Mouse (Mus musculus) monocyte, adult 2 months (primary cell): Measurements from ENCODE around the gene Tnpo2.
A peak's percentile ranks its signal among the peaks of the same experiment; 100 is the strongest.

ENCODE experiments used
- DNase-seq, 2 experiments: peaks; one replicate each; pipeline ENCODE4 v3.0.0; 2022; ENCODE audit warnings: low spot score in 2 of 2, low read depth in 1 of 2

Gene Tnpo2

DNA sequence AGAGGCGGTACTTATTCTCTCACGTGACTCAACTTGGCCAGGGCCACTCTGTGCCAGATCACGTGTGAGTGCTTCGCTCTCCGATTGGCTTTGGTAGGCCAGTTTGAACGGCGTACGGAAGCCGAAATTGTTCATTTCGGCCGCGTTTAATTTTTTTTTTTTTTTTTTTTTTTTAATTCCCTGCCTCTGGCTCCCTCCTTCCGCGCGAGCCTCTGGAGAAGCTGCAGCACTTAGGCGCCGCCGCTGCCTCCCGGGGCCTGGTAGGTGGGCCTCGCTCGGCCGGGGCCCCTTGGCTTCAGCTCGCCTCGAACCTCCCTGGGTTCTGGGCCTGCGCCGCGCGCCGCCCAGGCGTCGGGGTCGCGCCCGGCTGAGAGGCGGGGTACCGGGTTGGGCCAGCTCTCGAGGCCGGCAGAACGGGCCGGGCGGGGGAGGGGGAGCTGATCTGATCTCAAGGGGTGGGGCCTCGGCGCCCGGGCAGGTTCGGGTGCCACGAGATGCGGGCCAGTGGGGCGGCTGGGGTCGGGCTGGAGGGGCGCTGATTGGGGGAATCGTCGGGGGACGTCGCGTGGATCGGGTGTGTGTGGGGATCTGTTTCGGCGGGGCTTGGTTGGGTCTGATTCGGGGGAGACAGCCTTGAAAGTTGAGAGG lies at the start of gene Tnpo2:
Tnpo2 (plus strand) TSS at position 198 of the 648 bp plus-strand sequence.
- peak; percentile 73 to 81 for DNase-seq

DNA sequence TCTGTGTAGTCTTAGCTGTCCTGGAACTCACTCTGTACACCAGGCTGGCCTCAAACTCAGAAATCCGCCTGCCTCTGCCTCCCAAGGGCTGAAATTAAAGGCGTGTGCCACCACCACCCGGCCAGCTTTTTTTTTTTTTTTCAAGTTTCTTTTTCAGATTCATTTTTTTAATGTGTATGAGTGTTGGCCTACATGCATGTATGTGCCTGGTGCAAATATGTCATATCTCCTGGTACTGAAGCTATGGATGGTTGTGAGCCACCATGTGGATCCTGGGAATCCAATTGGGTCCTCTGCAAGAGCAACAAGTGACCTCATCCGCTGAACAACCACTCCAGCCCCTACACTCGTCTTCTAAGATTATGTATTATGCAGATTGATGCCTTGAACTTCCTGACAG lies 49.3 kb upstream of the Tnpo2 start:
- DNase-seq: no peak

DNA sequence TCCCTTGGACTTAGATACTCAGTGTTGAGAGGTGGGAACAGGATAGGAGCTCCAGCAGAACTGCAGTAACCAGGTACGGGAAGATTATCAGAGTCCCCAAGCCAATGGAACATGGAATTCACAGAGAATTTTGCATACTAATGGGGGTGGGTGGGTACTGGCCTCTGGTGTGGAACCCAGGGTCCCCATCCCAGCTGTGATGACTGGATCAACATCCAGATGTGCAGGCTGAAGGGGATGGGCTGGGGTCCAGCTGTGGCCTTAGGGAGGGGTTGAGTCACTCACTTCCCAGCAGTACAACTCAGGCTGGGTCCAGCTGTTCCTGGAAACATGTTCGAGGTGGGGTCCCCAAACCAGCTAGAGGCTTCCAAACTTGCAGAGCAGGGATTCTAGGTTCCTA lies 48.8 kb upstream of the Tnpo2 start:
- DNase-seq: no peak

DNA sequence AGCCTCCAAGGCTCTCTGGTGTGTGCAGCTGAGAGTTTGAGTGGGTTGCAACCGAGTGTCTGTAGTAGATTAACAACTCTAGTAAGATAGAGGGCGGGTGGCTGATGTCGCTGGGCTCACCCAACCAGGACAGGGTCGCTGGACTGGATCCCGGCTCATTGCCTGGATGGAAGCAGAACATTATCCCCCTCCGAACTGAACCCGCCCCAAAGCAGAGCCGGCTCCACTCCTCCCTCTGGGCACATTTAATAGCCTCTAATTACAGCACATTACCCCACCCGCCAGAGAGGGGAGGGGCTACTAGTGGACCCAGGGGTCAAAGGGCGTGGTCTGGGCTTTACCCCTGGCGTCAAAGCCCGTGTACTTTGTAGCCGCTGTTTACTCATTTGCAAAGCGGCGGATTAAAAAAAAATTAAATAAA lies 47.4 kb upstream of the Tnpo2 start:
- no peak for DNase-seq

DNA sequence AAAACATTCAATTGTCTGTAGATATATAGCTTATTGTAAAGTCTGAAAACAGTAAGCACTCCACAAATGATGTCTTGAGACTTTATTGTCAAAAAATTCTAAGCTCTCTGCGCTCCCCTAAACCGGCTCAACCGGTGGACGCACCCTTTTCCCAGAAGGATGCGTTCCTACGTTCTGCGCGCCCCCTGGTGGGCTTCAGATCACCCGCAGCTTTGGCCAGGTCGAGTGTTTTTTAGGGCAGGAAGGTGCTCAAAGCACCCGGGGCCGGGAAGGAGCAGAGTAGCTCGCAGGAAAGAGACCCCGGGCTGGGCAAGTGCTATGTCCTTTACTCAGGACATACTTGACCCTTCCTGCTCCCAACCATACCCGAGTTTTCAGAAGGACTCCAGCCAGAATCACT lies 46.9 kb upstream of the Tnpo2 start:
- DNase-seq: peak; percentile 79 to 91

DNA sequence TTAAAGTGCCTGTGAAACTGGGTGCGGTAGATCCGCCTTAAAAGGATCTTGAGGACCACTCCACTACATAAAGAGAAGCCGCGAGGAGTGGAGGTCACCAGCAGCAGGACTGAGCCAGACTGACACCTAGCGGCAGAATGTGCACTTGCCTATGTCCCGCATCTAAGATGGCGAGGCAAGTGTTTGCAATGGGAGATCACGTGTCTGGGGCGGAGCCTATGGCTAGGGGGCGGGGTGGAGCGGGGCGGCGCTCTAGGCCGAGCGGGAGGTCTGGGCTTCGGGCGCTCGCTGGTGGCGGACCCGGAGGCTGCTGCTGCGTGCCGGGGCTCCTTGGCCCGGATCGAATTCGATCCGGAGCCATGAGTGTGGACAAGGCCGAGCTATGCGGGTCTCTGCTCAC lies 46.4 kb upstream of the Tnpo2 start, which contains the start of gene Hook2:
Hook2 (plus strand) TSS at position 255 of the 400 bp plus-strand sequence.
- DNase-seq: peak; percentile 91 to 95

DNA sequence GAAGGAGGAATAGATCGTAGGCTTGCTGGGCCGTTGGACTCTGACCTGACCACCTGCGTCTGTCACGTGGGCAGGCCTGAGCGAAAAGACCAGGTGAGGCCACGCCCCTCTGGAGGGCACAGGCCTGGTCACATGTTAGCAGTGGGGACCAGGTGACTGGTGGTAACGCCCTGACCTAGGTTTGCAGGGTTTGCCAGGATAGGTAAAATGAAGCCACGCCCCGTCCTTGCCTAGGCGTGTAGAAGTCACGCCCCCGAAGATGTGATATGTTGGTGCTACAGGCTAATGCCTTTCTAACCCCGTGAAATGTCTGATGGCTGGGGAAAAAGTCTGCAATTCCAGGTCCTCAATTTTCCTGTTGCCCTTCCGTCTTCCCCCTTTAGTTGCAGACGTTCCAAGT lies 45.9 kb upstream of the Tnpo2 start:
- no peak for DNase-seq

DNA sequence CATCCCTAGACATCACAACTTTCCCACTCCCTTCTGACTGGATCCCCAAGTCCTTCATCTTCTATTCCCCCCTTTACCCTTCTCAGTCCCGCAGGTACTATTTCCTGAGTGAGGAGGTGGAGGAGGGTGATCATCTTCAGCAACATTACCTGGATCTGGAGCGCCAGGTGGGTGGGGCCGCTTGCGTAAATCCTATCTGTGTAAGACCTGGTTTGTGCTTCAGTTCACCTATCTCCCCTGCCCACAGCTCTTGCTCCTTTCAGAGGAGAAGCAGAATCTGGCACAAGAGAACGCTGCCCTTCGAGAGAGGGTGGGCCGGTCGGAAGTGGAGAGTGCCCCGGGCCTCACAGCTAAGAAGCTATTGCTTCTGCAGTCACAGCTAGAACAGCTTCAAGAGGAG lies 42.3 kb upstream of the Tnpo2 start:
- DNase-seq: no peak

DNA sequence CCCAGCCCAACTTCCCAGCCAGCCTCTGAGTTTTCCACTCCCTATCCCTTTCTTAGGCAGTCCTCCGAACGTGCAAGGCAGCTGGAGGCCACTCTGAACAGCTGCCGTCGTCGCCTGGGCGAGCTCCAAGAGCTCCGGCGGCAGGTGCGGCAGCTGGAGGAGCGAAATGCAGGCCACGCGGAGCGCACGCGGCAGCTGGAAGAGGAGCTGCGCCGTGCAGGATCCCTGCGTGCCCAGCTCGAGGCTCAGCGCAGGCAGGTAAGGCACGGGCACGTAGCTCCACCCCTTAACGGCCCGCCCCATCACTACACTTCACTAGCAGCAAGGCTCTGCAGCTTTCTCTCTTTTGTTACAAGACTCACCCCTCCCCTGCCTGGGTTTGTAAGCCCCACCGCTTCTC lies 41.0 kb upstream of the Tnpo2 start:
- no peak for DNase-seq

DNA sequence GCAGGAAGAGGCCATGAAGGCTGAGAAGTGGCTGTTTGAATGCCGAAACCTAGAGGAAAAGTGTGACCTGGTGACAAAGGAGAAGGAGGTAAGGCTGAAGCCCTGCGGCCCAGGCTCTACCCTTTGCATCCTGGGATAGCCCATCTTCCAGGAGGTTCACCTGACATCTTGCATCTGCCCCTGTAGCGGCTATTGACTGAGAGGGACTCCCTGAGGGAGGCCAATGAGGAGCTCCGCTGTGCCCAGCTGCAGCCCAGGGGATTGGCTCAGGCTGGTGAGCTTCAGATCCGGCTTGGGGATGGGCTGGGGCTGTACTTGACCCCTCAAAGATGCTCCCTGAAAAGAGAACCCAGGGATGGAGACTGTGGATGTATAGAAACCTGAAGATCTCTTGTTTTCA lies 39.7 kb upstream of the Tnpo2 start:
- DNase-seq: no peak

DNA sequence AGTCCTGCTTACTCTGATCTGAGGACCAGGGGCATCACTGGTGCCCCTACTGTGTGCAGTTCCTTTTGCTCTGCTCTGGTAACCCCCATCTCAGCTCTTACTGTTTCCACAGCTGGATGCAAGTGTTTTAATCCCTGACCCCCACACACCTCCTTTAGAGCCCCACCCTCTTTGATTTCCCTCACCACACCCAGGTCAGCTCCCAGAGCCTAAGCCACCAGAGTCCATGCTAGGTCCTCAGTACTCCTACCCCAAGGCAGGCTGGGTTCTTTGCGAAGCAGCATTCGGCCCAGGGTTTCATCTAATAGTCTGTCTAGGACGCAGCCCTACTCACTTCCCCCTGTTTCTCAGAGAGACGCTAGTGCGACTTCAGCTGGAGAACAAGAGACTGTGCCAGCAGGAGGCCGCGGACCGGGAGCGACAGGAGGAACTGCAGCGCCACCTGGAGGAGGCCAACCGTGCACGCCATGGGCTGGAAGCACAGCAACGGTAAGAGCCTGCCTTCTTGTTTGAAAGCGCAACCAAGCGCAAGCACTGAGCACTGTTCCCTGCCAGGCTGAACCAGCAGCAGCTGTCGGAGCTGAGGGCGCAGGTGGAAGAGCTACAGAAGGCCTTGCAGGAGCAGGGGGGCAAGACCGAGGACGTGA lies 38.9 kb upstream of the Tnpo2 start:
- DNase-seq: peak; percentile 85 to 90

DNA sequence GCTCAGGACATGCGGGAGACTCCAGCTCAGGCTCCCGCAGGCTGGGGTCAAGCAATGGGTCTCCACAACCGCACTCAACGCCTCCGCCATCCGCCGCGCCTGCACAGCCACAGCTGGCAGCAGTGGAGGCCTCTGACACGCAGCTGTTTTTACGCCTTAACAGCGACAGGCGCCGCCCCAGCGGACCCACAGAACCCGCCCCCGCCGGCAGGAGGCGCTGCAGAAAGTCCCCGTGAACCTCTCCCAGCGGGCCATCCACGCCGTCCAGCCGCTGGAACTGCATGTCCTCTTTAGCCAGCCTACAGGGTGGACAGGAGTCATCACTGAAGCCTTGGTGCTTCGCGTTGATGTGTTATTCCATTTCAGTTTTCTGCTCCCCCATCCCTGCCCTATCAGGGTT lies 29.0 kb upstream of the Tnpo2 start:
- DNase-seq: peak in 1 of 2 experiments; percentile 55

DNA sequence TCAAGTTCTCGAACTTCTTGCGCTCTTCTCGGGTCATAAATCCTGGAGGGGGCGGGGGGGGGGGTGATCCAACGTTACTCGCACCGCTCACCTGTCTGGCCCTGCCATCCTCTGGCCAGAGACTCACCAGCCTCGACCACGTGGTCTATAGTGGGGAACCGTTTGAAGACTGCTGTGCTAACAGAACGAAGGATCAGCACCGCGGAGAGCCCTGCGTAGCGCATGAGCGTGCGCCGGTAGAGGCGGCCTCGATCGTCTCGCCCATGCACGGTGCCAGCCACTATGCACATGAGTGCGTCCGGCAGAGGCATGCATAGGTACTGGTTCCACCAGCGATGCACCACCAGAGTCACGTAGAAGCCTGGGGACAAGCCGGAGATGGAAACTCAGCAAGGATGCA lies 25.5 kb upstream of the Tnpo2 start:
- no peak for DNase-seq

DNA sequence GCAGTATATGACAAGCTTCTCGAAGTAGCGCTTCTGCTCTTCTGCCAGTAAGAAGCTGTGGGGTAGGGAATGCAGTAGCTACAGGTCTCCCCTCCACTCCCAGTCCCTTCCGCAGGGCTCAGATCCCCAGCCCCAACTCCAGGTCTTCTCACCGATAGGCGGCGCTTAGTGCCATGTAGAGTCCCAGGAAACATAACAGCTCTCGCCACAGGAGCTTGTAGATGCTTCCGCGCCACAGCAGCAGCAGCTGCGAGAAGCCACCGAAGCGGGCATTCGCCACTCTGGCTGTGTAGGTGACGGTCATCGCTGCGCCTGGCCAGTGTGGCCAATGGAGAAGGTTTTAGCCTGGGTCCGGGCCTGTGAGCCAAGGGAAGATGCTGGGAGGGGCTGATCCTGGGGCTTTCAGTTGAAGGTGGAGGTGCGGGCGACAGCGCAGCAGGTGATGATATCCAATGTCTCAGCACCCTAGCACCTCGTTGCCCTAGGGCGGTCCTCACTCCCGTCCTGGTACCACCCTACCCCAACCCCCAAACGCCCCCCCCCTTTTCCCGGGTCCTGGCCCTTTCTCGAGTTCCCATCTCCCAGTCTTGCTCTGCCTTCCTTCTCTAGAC lies 23.4 kb upstream of the Tnpo2 start:
- peak; percentile 36 to 68 for DNase-seq

DNA sequence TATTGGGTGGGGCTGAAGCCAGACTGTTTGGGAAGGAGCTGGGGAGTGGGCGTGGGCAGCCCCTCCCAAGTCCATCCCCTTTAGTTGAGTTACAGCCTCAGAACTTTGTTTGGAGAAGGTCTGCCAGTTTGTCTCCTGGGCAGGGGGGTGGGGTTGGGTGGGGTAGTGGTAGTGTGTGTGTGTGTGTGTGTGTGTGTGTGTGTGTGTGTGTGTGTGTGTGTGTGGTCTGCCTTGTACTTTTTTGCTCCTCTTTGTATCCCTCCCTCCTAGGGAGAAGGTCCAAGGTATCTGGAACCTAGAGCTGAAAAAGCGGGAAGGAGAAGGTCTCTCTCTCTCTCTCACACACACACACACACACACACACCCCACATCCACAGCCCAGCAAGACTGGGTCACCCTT lies 22.3 kb upstream of the Tnpo2 start, which contains the start of gene Best2:
Best2 (minus strand) TSS at position 101 of the 400 bp plus-strand sequence.
- DNase-seq: no peak

DNA sequence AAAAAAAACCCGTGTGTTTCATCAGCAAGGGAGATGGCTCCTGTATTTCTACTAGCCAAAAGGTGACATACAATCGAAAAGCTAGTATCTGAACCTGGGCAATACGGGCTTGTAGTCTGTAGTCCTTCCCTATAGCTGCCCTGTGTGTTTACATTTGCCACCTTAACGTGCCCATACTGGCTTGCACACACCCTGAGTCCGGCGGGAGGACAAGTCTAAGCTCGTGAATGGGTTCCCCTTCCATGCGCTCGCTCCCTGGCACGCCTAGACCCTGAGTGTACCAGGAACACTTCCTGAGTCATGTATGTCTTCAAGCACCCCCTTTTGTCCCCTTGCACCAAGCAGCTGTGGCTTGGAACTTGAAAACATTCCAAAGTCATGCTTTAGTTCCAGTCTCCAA lies 20.0 kb upstream of the Tnpo2 start:
- DNase-seq: no peak

DNA sequence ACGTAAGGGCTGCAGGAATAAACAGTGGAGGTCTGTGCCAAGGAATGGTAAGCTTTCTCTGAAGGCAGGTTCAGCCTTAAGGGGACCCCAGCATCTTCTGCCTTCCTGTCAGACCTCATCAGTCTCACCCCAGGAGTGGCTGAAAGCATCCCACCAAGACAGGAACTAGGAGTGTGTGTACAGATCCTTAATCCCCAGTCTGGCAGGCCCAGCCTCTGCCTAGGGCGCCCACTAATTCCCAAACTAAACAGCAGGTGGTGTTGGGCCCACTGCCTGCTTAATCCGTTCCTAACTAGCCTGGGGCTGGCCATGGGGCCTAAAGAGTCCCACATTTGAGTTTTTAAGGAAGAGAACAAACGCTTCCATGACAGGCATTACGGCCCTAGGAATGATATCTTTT lies 19.5 kb upstream of the Tnpo2 start:
- no peak for DNase-seq

DNA sequence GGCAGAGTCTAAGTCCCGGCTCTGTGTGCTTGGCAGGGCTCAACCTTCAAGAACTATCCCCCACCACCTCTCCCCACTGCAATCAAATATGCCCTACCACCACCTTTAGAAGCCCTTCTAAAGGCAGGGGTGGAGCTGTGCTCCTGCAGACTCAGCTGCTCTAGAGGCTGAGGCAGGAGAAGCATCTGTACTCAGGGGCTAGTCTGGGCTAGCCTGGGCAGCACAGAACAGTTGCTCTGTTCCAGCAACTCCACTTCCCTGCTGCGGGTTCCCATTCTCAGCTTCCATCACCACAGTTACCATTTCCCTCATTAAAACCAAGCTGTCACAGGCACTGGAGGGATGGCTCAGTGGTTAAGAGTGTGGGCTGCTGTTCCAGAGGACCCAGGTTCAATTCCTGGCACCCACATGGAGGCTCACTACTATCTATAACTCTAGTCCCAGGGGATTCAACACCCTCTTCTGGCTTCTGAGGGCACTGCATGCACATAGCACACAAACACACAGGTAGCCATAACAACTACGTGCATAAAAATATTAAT lies 15.1 kb upstream of the Tnpo2 start:
- DNase-seq: no peak

DNA sequence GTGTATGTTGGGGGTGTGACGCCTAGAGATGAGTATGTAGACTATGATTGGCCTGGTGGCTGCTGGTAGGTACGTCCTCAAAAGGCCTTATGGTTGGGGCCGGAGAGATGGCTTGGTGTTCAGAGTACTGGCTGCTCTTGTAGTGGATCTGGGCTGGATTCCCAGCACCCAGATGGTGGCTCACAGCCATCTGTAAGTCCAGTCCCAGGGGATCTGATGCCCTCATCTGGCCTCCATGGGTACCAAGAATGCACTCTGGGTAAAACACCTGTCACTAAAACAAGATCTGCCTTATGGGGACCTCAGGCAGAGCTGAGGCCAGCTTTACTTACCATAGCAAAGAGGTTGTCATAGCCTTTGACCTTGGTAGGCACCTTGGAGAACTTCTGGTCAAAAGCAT lies 12.9 kb upstream of the Tnpo2 start:
- DNase-seq: no peak

DNA sequence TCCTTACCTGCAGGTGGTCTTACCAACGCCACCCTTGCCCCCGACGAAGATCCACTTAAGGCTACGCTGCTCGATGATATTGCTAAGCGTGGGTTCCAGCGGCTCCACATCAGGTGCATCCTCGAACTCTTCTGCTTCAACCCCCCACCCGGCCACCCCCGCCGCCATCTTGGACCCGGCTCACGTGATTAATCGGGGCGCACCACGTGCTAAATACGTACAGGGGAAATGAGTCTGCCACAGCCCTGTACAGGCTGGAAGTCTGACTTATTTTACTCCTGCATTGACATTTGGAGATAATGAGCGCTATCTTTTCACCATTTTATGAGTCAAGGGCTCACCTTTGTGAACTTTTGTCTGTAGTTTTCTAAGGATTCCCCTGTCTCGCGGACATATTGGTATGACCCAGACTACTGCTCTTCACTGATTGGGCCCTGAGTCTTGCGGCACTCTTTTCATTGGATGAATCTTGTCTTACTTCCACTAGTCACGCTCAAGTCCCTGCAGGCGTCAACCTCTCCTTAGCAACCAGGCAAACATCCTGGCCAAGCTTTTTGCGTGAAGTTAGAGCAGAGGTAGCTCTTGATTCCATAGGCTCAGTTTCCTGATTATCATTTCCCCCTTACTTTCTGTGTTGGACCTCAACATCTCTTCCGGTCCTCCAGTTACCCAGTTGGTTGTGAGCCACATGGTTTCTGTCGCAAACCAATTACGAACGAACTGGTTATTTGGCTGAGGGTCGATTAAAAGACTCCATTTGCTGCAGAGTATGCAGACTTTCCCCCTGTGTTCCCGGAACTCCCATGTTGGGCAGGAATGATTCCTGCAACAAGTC lies 11.4 kb upstream of the Tnpo2 start, which contains the start of gene Asna1:
Asna1 (minus strand) TSS at position 184 of the 835 bp plus-strand sequence.
- DNase-seq: peak; percentile 73 to 82
